Mouse (Mus musculus) liver, embryonic 15.5 days (tissue): ENCODE results near the gene Adprm. TPM values are rescaled to one million over a fixed set of nuclear protein-coding genes. Genes with fewer than 3 reads are reported as not detected.

Experiments used
- ATAC-seq: fragments of 200-750 bp; cut with Nextera tagmentation; 2 replicates; pipeline ENCODE4 v1.8.0; 2017; ENCODE audit warnings: moderate number of reproducible peaks, mild to moderate bottlenecking, moderate library complexity; ENCODE audit not compliant: insufficient read depth
- H3K27ac ChIP-seq: fragments of 300-500 bp; sonication (generic); replicated peaks from 2 replicates; pipeline ENCODE4 v1.5.1; 2015; ENCODE audit warnings: mild to moderate bottlenecking, inconsistent platforms
- H3K27me3 ChIP-seq: fragments of 300-500 bp; sonication (generic); 2 replicates; pipeline ENCODE4 v1.6.1; 2015; ENCODE audit warnings: mild to moderate bottlenecking, inconsistent platforms
- H3K36me3 ChIP-seq: fragments of 300-500 bp; sonication (generic); replicated peaks from 2 replicates; pipeline ENCODE4 v1.6.1; 2015; ENCODE audit warnings: moderate library complexity, mild to moderate bottlenecking, inconsistent platforms
- H3K4me1 ChIP-seq: fragments of 300-500 bp; sonication (generic); replicated peaks from 2 replicates; pipeline ENCODE4 v1.6.1; 2015; ENCODE audit warnings: inconsistent platforms
- H3K4me2 ChIP-seq: fragments of 300-500 bp; sonication (generic); 2 replicates; pipeline ENCODE4 v1.6.1; 2015; ENCODE audit warnings: moderate library complexity, mild to moderate bottlenecking, inconsistent platforms
- H3K4me3 ChIP-seq: fragments of 300-500 bp; sonication (generic); replicated peaks from 2 replicates; pipeline ENCODE4 v1.5.1; 2015; ENCODE audit warnings: mild to moderate bottlenecking, inconsistent platforms
- H3K9ac ChIP-seq: fragments of 300-500 bp; sonication (generic); 2 replicates; pipeline ENCODE4 v1.6.1; 2015; ENCODE audit warnings: moderate library complexity, mild to moderate bottlenecking, inconsistent platforms
- H3K9me3 ChIP-seq: fragments of 300-500 bp; sonication (generic); replicated peaks from 2 replicates; pipeline ENCODE4 v1.6.1; 2016; ENCODE audit warnings: inconsistent platforms
- WGBS: fragments of 180-500 bp; shearing (Covaris S2); methylation state at CpG from one replicate; pipeline ENCODE4 v1.1.7; 2015; ENCODE audit warnings: mixed read lengths; ENCODE audit not compliant: insufficient replicate concordance; 5-methylcytosine and 5-hydroxymethylcytosine counted together
- polyA plus RNA-seq: library from polyadenylated mRNA; unstranded; fragments of >200 nt; fragmentation: Nextera tagmentation; extraction: Ambion mirVana; gene quantifications from 2 replicates; pipeline ENCODE4 v1.2.1, GENCODE M21; 2015

The Adprm gene
- polyA plus RNA-seq, 1 experiment from 2014 or later = 10.3 TPM

- no peaks in the 10 kb centered on the region for H3K36me3 ChIP-seq
- WGBS = 23% methylated on average over 3 of the region's 3 CpGs
- ATAC-seq = no peak
- no peak overlapping the region for H3K27ac ChIP-seq
- no peak overlapping the region for H3K9ac ChIP-seq
- no peak overlapping the region for H3K4me3 ChIP-seq
- H3K9me3 ChIP-seq = no peaks in the 10 kb centered on the region
- H3K4me1 ChIP-seq = peaks cover 5% of the 10 kb centered on the region; the same call in 1 of the 2 replicates
- peaks cover 9% of the 10 kb centered on the region; the same call in 1 of the 2 replicates for H3K27me3 ChIP-seq
- H3K4me2 ChIP-seq = no peak overlapping the region
Observed at GRCm38 (mm10) chr11:67077435-67077834, 25.0 kb upstream of the Adprm start.

- Histone ChIP-seq H3K27me3 (peaks cover 4% of the 10 kb centered on the region; the same call in 1 of the 2 replicates), H3K9me3 (no peaks in the 10 kb centered on the region), H3K36me3 (no peaks in the 10 kb centered on the region), H3K27ac (no peak overlapping the region), H3K9ac (no peak overlapping the region), H3K4me2 (no peak overlapping the region), H3K4me3 (no peak overlapping the region), H3K4me1 (peaks cover 5% of the 10 kb centered on the region; the same call in 1 of the 2 replicates)
- no peak for ATAC-seq
- WGBS = 46% methylated on average over 5 of the region's 5 CpGs
Observed at GRCm38 (mm10) chr11:67076781-67077180, 24.4 kb upstream of the Adprm start.

GRCm38 (mm10) chr11:67075036-67075435 is 22.6 kb upstream of the Adprm start:
- Histone ChIP-seq H3K27ac (no peak overlapping the region), H3K36me3 (no peaks in the 10 kb centered on the region), H3K9ac (no peak overlapping the region), H3K4me3 (no peak overlapping the region), H3K27me3 (peaks cover 4% of the 10 kb centered on the region; the same call in 1 of the 2 replicates), H3K9me3 (no peaks in the 10 kb centered on the region), H3K4me1 (no peaks in the 10 kb centered on the region), H3K4me2 (no peak overlapping the region)
- no peak for ATAC-seq
- 58% methylated on average over 3 of the region's 3 CpGs for WGBS

- ATAC-seq = no peak
- H3K4me1 ChIP-seq = no peaks in the 10 kb centered on the region
- H3K36me3 ChIP-seq = no peaks in the 10 kb centered on the region
- H3K4me2 ChIP-seq = no peak overlapping the region
- no peak overlapping the region for H3K4me3 ChIP-seq
- H3K27ac ChIP-seq = no peak overlapping the region
- 71% methylated on average over 15 of the region's 15 CpGs for WGBS
- H3K9me3 ChIP-seq = no peaks in the 10 kb centered on the region
- H3K27me3 ChIP-seq = no peaks in the 10 kb centered on the region
- no peak overlapping the region for H3K9ac ChIP-seq
Observed at GRCm38 (mm10) chr11:67072615-67073130, 20.3 kb upstream of the Adprm start.

- Histone ChIP-seq H3K27ac (no peak overlapping the region), H3K9me3 (no peaks in the 10 kb centered on the region), H3K27me3 (no peaks in the 10 kb centered on the region), H3K4me2 (no peak overlapping the region), H3K9ac (no peak overlapping the region), H3K4me3 (no peak overlapping the region), H3K36me3 (peaks cover 33% of the 10 kb centered on the region), H3K4me1 (no peaks in the 10 kb centered on the region)
- 69% methylated on average over 3 of the region's 3 CpGs for WGBS
- ATAC-seq = no peak
Observed at GRCm38 (mm10) chr11:67067741-67068140, 15.3 kb upstream of the Adprm start.

- Histone ChIP-seq H3K4me2 (no peak overlapping the region), H3K9me3 (no peaks in the 10 kb centered on the region), H3K27ac (no peak overlapping the region), H3K36me3 (peaks cover 71% of the 10 kb centered on the region), H3K4me3 (no peak overlapping the region), H3K9ac (no peak overlapping the region), H3K27me3 (no peaks in the 10 kb centered on the region), H3K4me1 (no peaks in the 10 kb centered on the region)
- ATAC-seq = no peak
- 86% methylated on average over 3 of the region's 3 CpGs for WGBS
Observed at GRCm38 (mm10) chr11:67062726-67063125, 10.3 kb upstream of the Adprm start.

- Histone ChIP-seq H3K27me3 (no peaks in the 10 kb centered on the region), H3K4me2 (no peak overlapping the region), H3K4me1 (no peaks in the 10 kb centered on the region), H3K27ac (no peak overlapping the region), H3K9me3 (no peaks in the 10 kb centered on the region), H3K4me3 (no peak overlapping the region), H3K9ac (no peak overlapping the region), H3K36me3 (peaks cover 83% of the 10 kb centered on the region)
- WGBS = 65% methylated on average over 2 of the region's 2 CpGs
- ATAC-seq = no peak
Observed at GRCm38 (mm10) chr11:67061311-67061710, 8.9 kb upstream of the Adprm start.

GRCm38 (mm10) chr11:67054754-67055365 is 2.5 kb upstream of the Adprm start:
- H3K36me3 ChIP-seq = peaks cover 45% of the 10 kb centered on the region
- H3K9me3 ChIP-seq = no peaks in the 10 kb centered on the region
- no peak overlapping the region for H3K27ac ChIP-seq
- no peak overlapping the region for H3K9ac ChIP-seq
- no peak overlapping the region for H3K4me3 ChIP-seq
- ATAC-seq = no peak
- no peak overlapping the region for H3K4me2 ChIP-seq
- 76% methylated on average over 8 of the region's 8 CpGs for WGBS
- peaks cover 21% of the 10 kb centered on the region for H3K4me1 ChIP-seq
- H3K27me3 ChIP-seq = no peaks in the 10 kb centered on the region

- ATAC-seq = peak; percentile 57
- H3K9me3 ChIP-seq = no peaks in the 10 kb centered on the region
- H3K27ac ChIP-seq = peak overlapping the region; percentile 84
- H3K36me3 ChIP-seq = peaks cover 18% of the 10 kb centered on the region
- peak overlapping the region; percentile 83 for H3K9ac ChIP-seq
- no peaks in the 10 kb centered on the region for H3K27me3 ChIP-seq
- peak overlapping the region; percentile 89 for H3K4me2 ChIP-seq
- 13% methylated on average over 16 of the region's 16 CpGs for WGBS
- peaks cover 28% of the 10 kb centered on the region for H3K4me1 ChIP-seq
- H3K4me3 ChIP-seq = peak overlapping the region; percentile 88
Observed at GRCm38 (mm10) chr11:67051676-67052320, 596 bp downstream of the Adprm start.

- Histone ChIP-seq H3K36me3 (0 out of 2 replicates have a peak, but pooled peaks cover 4% of the 10 kb centered on the region), H3K4me1 (peaks cover 32% of the 10 kb centered on the region), H3K9me3 (no peaks in the 10 kb centered on the region), H3K9ac (no peak overlapping the region), H3K4me3 (no peak overlapping the region), H3K4me2 (no peak overlapping the region), H3K27ac (no peak overlapping the region), H3K27me3 (no peaks in the 10 kb centered on the region)
- no peak for ATAC-seq
- WGBS = 71% methylated on average over 3 of the region's 3 CpGs
Observed at GRCm38 (mm10) chr11:67049256-67049655, 3.1 kb downstream of the Adprm start.

GRCm38 (mm10) chr11:67048496-67048895 is 3.9 kb downstream of the Adprm start:
- Histone ChIP-seq H3K4me1 (peaks cover 29% of the 10 kb centered on the region), H3K27me3 (no peaks in the 10 kb centered on the region), H3K4me2 (no peak overlapping the region), H3K27ac (no peak overlapping the region), H3K4me3 (no peak overlapping the region), H3K36me3 (0 out of 2 replicates have a peak, but pooled peaks cover 4% of the 10 kb centered on the region), H3K9me3 (no peaks in the 10 kb centered on the region), H3K9ac (no peak overlapping the region)
- WGBS = 74% methylated on average over 8 of the region's 8 CpGs
- ATAC-seq = no peak
